Mouse (Mus musculus) gastrocnemius, adult 8-10 months (tissue): Measurements from ENCODE around the gene Sstr3. TPM values are rescaled to one million over a fixed set of nuclear protein-coding genes. Genes with fewer than 3 reads are reported as not detected.

ENCODE experiments used
- DNase-seq, 2 experiments: peaks; one replicate each; pipeline ENCODE4 v3.0.0; 2022; ENCODE audit warnings: low spot score in 2 of 2
- total RNA-seq, 4 experiments: library from RNA; stranded (reverse); gene quantifications; 2 replicates each; pipeline ENCODE4 v1.2.4; 2022

Sstr3 gene
- total RNA-seq, 4 experiments from 2014 or later: not detected

GRCm38 (mm10) chr15:78504013-78504412 lies 40.5 kb downstream of the Sstr3 start:
- DNase-seq: no peak

- DNase-seq: no peak
Observed at GRCm38 (mm10) chr15:78502437-78503132, 41.9 kb downstream of the Sstr3 start.

GRCm38 (mm10) chr15:78494968-78495406 lies 49.5 kb downstream of the Sstr3 start, which contains the start of gene Il2rb:
TSS of gene Il2rb (minus strand) at chr15:78495271.
- DNase-seq: no peak

- DNase-seq: no peak
Observed at GRCm38 (mm10) chr15:78493401-78494010, 51.0 kb downstream of the Sstr3 start.

- no peak for DNase-seq
Observed at GRCm38 (mm10) chr15:78491301-78491700, 53.2 kb downstream of the Sstr3 start.

GRCm38 (mm10) chr15:78489906-78490305 lies 54.6 kb downstream of the Sstr3 start:
- DNase-seq: no peak

- DNase-seq: no peak
Observed at GRCm38 (mm10) chr15:78489248-78489647, 55.2 kb downstream of the Sstr3 start.

GRCm38 (mm10) chr15:78487066-78487465 lies 57.4 kb downstream of the Sstr3 start:
- DNase-seq: no peak

Other genes starting within 250 kb of the Sstr3 start
- under 1 TPM; 0.39 to 0.56 (median 0.43) TPM for gene Csf2rb2, start 239.0 kb downstream of the Sstr3 start, total RNA-seq
- gene Csf2rb, start 218.9 kb downstream of the Sstr3 start, total RNA-seq: under 1 TPM; 0.41 to 0.99 (median 0.81) TPM
- not detected for gene Tex33, start 148.8 kb downstream of the Sstr3 start, total RNA-seq
- gene Tst, start 138.8 kb downstream of the Sstr3 start, total RNA-seq: 10 to 100 TPM; 19.1 to 25.8 (median 22.3) TPM
- 10 to 100 TPM; 58.9 to 65.3 (median 59.7) TPM for gene Mpst, start 138.3 kb downstream of the Sstr3 start, total RNA-seq
- 10 to 100 TPM in 1 of 4 experiments, 1 to 10 TPM in 3; 5.9 to 10.3 (median 8.2) TPM for gene Kctd17, start 116.1 kb downstream of the Sstr3 start, total RNA-seq
- gene Tmprss6, start 76.1 kb downstream of the Sstr3 start, total RNA-seq: under 1 TPM in 1 of 4 experiments, not detected in 3; 0.11 TPM
- gene Il2rb, start 49.4 kb downstream of the Sstr3 start, total RNA-seq: not detected
- 1 to 10 TPM in 3 of 4 experiments, under 1 TPM in 1; 0.82 to 2.9 (median 1.6) TPM for gene C1qtnf6, start 13.3 kb downstream of the Sstr3 start, total RNA-seq
- gene Rac2, start 28.1 kb upstream of the Sstr3 start, total RNA-seq: 1 to 10 TPM in 2 of 4 experiments, not detected in 2; 1.1 to 1.3 TPM
- 1 to 10 TPM in 2 of 4 experiments, under 1 TPM in 2; 0.80 to 1.9 (median 1.1) TPM for gene Cyth4, start 52.4 kb upstream of the Sstr3 start, total RNA-seq
- gene Elfn2, start 174.1 kb upstream of the Sstr3 start, total RNA-seq: under 1 TPM in 3 of 4 experiments, not detected in 1; 0.05 to 0.11 (median 0.07) TPM
- gene Mfng, start 228.8 kb upstream of the Sstr3 start, total RNA-seq: 1 to 10 TPM; 2.3 to 3.6 (median 2.7) TPM